Mouse (Mus musculus) liver, embryonic 14.5 days (tissue): ENCODE results near the gene Cphx2. TPM values are rescaled to one million over a fixed set of nuclear protein-coding genes. Genes with fewer than 3 reads are reported as not detected.
"Not testable (repeated sequence)": the region's sequence is repeated elsewhere in the genome, so short reads cannot be mapped to it uniquely, and the experiment has no call there.

Experiments
- ATAC-seq: fragments of 200-750 bp; cut with Nextera tagmentation; 2 replicates; pipeline ENCODE4 v1.8.0; 2017; ENCODE audit warnings: moderate number of reproducible peaks, mild to moderate bottlenecking, moderate library complexity; ENCODE audit not compliant: insufficient read depth
- DNase-seq, 3 experiments: peaks; one replicate each; pipeline ENCODE4 v3.0.0-alpha.2; 2012 to 2013; ENCODE audit warnings: low read depth in 3 of 3, low spot score in 3 of 3
- H3K27ac ChIP-seq: fragments of 300-500 bp; sonication (generic); 2 replicates; pipeline ENCODE4 v1.5.1; 2014; ENCODE audit warnings: moderate library complexity, mild to moderate bottlenecking, control low read depth, inconsistent platforms
- H3K27me3 ChIP-seq: fragments of 300-500 bp; sonication (generic); 2 replicates; pipeline ENCODE4 v1.6.1; 2014; ENCODE audit warnings: mild to moderate bottlenecking, low read length, moderate library complexity; ENCODE audit not compliant: control insufficient read depth, insufficient read depth
- H3K36me3 ChIP-seq: fragments of 300-500 bp; sonication (generic); replicated peaks from 2 replicates; pipeline ENCODE4 v1.6.1; 2014; ENCODE audit warnings: low read depth; ENCODE audit not compliant: control insufficient read depth, insufficient read depth
- H3K4me1 ChIP-seq, 2 experiments: fragments of 200-500 bp in 1 of 2; fragments of 300-500 bp in 1 of 2; sonication (generic) in 1 of 2; replicated peaks; 2 replicates each; pipeline ENCODE4 v1.6.1; 2012 to 2014; ENCODE audit warnings: antibody characterized with exemption in 1 of 2, inconsistent platforms in 1 of 2, low read length in 1 of 2; ENCODE audit not compliant: control insufficient read depth in 2 of 2, insufficient read depth in 2 of 2
- H3K4me2 ChIP-seq: fragments of 300-500 bp; sonication (generic); 2 replicates; pipeline ENCODE4 v1.6.1; 2014; ENCODE audit warnings: low read depth, mild to moderate bottlenecking, control low read depth, moderate library complexity
- H3K4me3 ChIP-seq, 2 experiments: fragments of 200-500 bp in 1 of 2; fragments of 300-500 bp in 1 of 2; sonication (generic) in 1 of 2; 2 replicates each; pipeline ENCODE4 v1.5.1; 2012 to 2014; ENCODE audit warnings: low read depth in 2 of 2, low read length in 2 of 2, mild to moderate bottlenecking in 2 of 2, control low read depth in 1 of 2, inconsistent platforms in 1 of 2, moderate library complexity in 1 of 2; ENCODE audit not compliant: insufficient read depth in 1 of 2
- H3K9ac ChIP-seq: fragments of 300-500 bp; sonication (generic); replicated peaks from 2 replicates; pipeline ENCODE4 v1.6.1; 2014; ENCODE audit warnings: mild to moderate bottlenecking, control low read depth, moderate library complexity
- H3K9me3 ChIP-seq: fragments of 300-500 bp; sonication (generic); 2 replicates; pipeline ENCODE4 v1.6.1; 2016; ENCODE audit warnings: low read length, mixed read lengths; ENCODE audit not compliant: control insufficient read depth
- WGBS: fragments of 180-500 bp; shearing (Covaris S2); extraction: QIAGEN DNeasy Blood & Tissue Kit; methylation state at CpG from one replicate; pipeline ENCODE4 v1.1.7; 2014; ENCODE audit not compliant: insufficient replicate concordance; 5-methylcytosine and 5-hydroxymethylcytosine counted together
- polyA plus RNA-seq, 2 experiments: library from polyadenylated mRNA; depleted of rRNA in 1 of 2; stranded (reverse) in 1 of 2; unstranded in 1 of 2; fragments of >200 nt; fragmentation: Nextera tagmentation in 1 of 2; extraction: Ambion mirVana in 1 of 2; gene quantifications; 2 replicates each; pipeline versions ENCODE4 v1.2.1 to v1.2.3; 2012 to 2014

The Cphx2 gene
- polyA plus RNA-seq (2012; rRNA removed) (not detected in 2 replicates), polyA plus RNA-seq (2014; fragmentation: Nextera tagmentation; extraction: Ambion mirVana) (not detected in 2 replicates)

DNA sequence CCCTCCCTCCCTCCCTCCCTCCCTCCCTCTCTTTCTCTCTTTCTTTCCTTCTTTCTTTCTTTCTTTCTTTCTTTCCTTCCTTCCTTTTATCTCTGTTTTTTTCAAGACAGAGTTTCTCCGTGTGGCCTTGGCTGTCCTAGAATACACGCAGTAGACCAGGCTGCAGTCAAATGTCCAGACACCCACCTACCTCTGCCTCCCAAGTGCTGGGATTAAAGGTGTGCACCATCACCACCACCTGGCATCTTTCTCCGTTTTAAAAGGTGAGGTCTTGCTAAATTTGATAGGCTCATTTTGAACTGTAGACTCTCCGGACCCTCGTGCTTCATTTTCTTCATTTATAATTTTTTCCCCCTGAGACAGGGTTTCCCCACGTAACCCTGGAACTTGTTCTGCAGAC lies at the start of gene Cphx2:
Gene Cphx2, plus strand, starts transcription at position 301 of the 400 bp plus-strand sequence.
- H3K27ac ChIP-seq, H3K36me3 ChIP-seq, H3K4me2 ChIP-seq, H3K9ac ChIP-seq, H3K27me3 ChIP-seq, ATAC-seq, H3K4me3 ChIP-seq, H3K9me3 ChIP-seq, DNase-seq, H3K4me1 ChIP-seq: not testable (repeated sequence)
- no CpG with 5 or more reads among the region's 6 CpGs for WGBS

DNA sequence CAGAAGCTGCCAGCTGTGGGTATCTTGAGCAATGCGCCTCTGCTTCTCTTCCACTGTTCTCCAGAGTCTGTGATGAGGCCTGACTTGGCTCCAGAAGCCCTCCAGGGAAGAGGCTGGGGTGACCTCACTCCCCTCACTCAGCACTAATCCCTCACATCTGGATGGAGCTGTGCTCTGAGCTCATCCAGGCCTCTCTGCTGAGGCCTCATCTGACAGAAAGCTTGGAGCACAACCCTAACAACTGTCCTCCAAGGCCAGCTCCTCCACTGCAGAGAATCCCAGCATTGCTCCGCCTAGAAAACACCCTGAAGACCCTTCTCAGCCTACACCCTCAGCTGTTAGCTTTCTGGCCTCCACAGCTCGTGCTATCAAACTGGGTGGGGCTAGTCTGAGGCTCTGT lies 47.0 kb upstream of the Cphx2 start:
- H3K36me3 ChIP-seq, DNase-seq: not testable (repeated sequence)

DNA sequence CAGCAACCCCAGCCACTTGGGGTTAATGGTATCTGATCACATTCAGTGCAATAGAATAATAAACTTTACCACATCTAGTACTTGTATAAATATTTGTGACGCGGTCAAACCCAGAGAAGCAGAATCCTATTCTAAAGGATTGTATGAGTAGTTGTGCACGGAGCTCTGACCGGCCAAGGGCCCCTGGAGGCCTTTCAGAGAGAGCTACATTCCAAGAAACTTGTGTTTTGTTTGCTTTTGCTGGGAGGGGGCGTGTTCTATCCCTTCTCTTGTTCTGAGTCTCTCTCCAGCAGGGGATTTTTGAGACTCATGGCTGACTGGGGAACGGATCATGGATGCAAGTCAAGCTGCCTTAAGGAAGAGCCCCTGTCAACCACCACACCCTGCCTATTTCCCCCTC lies 45.9 kb upstream of the Cphx2 start:
- not testable (repeated sequence) for H3K9ac ChIP-seq, H3K4me2 ChIP-seq, H3K4me1 ChIP-seq, H3K9me3 ChIP-seq, H3K4me3 ChIP-seq, H3K27ac ChIP-seq, DNase-seq, H3K27me3 ChIP-seq, H3K36me3 ChIP-seq, ATAC-seq
- no CpG with 5 or more reads among the region's 6 CpGs for WGBS

More for the DNA sequence above, 47.0 kb upstream of the Cphx2 start:
- no CpG with 5 or more reads among the region's 3 CpGs for WGBS
- ATAC-seq, H3K27me3 ChIP-seq, H3K4me2 ChIP-seq, H3K9me3 ChIP-seq, H3K9ac ChIP-seq, H3K27ac ChIP-seq, H3K4me3 ChIP-seq, H3K4me1 ChIP-seq: not testable (repeated sequence)

DNA sequence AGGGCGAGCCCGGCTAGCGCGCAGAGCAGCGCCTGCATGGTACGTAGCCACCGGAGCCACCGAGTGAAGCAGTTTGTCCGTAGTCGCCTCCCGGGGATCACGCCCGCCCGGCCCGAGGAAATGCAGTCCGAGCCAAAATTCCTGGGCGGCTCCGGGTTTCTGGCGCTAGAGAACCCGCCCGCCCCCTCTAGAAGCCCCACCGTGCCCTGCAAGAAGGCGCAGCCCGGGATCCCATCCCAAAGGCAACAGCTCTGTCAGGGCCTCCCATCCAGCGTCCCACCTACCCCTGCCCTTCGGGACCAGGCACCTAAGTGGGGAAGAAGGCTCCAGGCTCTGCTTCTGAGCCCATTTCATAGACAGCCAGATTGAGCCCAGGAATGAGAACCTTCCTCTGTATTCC lies 38.7 kb upstream of the Cphx2 start, which contains the start of gene Gm9780:
Gene Gm9780, minus strand, starts transcription at position 101 of the 400 bp plus-strand sequence.
- WGBS: no CpG with 5 or more reads among the region's 26 CpGs
- not testable (repeated sequence) for H3K9me3 ChIP-seq, H3K36me3 ChIP-seq, ATAC-seq, H3K4me3 ChIP-seq, H3K4me1 ChIP-seq, H3K27ac ChIP-seq, H3K4me2 ChIP-seq, H3K27me3 ChIP-seq, DNase-seq, H3K9ac ChIP-seq

DNA sequence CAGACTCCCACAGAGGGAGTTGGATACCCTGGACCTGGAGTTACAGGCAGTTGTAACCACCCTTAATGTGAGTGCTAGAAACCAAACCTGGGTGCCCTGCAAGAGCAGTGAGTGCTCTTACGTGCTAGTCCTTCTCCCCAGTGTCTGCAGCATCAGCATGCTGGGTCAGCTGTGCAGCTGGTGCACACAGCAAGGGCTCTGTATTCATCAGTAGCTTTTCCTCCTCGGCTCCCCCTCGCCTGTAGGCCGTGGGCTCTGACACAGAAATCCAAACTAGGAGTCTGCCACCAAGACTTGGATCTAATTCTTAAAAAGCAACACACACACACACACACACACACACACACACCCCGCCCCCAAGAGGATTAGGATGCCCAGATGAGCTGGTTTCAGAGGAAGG lies 36.3 kb upstream of the Cphx2 start:
- not testable (repeated sequence) for H3K36me3 ChIP-seq, H3K9ac ChIP-seq, H3K4me1 ChIP-seq, H3K4me3 ChIP-seq, H3K4me2 ChIP-seq, DNase-seq, H3K27ac ChIP-seq, H3K9me3 ChIP-seq, ATAC-seq, H3K27me3 ChIP-seq
- no CpG with 5 or more reads among the region's 5 CpGs for WGBS

DNA sequence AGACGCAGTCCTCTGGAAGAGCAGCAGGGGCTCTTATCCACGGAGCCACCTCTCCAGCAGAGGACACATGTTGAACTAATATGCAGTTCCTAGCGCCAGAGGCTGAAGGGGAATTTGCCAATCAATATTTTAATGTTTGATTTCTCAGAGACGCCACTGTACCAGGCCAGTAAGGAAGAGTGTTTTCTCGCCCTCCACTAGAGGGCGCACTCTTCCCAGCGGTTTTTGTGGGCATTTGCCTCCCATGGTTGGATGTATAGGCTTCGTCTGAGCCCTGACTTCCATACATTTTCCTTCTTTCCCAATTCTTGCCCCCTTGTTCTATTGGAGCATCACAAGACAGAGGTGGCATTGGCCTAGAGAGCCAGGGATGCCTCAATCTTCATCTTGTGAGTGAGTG lies 34.3 kb upstream of the Cphx2 start:
- ATAC-seq, H3K9me3 ChIP-seq, DNase-seq, H3K27me3 ChIP-seq, H3K36me3 ChIP-seq, H3K4me2 ChIP-seq, H3K9ac ChIP-seq, H3K4me3 ChIP-seq, H3K4me1 ChIP-seq, H3K27ac ChIP-seq: not testable (repeated sequence)
- no CpG with 5 or more reads among the region's 8 CpGs for WGBS

DNA sequence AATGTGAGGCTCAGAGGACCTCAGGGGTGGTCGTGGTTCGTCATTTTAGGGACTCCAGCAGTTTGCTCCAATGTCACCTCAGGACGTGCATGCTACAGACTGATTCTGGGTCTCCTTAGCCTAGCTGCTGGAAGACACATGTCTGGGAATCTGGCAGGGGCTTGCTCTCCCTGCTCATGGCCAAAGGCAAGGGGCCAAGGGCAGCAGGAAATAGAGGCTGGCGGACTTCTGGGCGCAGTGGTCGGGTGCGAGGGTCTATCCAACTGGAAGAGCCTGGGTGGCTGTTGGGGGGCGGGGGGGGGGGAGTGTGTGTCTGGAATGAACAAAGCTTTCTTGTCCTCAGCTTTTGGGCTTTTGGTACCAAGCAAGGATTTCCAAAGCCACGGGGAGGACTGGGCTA lies 32.5 kb upstream of the Cphx2 start:
- not testable (repeated sequence) for H3K27ac ChIP-seq, ATAC-seq, H3K4me2 ChIP-seq, H3K4me3 ChIP-seq, DNase-seq, H3K36me3 ChIP-seq, H3K9ac ChIP-seq, H3K9me3 ChIP-seq, H3K4me1 ChIP-seq, H3K27me3 ChIP-seq
- no CpG with 5 or more reads among the region's 9 CpGs for WGBS

DNA sequence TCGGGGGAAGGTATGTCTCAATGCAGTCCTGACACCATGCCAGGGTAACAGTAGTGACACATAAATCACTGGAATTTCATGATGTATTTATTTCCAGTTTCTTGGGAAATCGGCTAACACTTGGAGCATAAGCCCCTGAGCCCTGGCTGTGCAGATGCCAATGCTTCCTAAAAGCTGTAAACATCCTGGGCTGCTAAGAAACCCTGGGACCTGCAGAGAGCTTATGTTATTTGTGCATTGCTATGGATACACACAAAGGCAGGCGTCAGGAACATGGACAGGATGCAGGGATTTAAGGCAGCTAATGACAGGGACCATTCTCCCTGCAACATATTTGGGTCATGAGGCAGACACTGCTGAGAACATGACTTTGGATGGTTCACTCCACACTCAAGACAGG lies 23.1 kb upstream of the Cphx2 start:
- not testable (repeated sequence) for H3K4me1 ChIP-seq, H3K9ac ChIP-seq, H3K9me3 ChIP-seq, DNase-seq, H3K4me2 ChIP-seq, H3K27me3 ChIP-seq, H3K36me3 ChIP-seq, ATAC-seq, H3K27ac ChIP-seq, H3K4me3 ChIP-seq
- WGBS: no CpG with 5 or more reads among the region's 3 CpGs
